Mouse (Mus musculus) brain, embryonic 14.5 days (tissue): ENCODE results near the gene Shisa4.

Experiments used
- CTCF ChIP-seq: fragments of 200-500 bp; IDR thresholded peaks from 2 replicates; pipeline ENCODE4 v1.5.1; 2012; ENCODE audit warnings: inconsistent platforms, mild to moderate bottlenecking, moderate library complexity, borderline replicate concordance; ENCODE audit not compliant: insufficient read depth, insufficient read length; ENCODE audit errors: extremely low read depth
- POLR2A ChIP-seq: fragments of 200-500 bp; IDR thresholded peaks from 2 replicates; pipeline ENCODE4 v1.6.1; 2012; ENCODE audit warnings: mild to moderate bottlenecking, inconsistent platforms, borderline replicate concordance; ENCODE audit not compliant: poor library complexity, insufficient read depth, insufficient read length, severe bottlenecking; ENCODE audit errors: extremely low read depth

DNA sequence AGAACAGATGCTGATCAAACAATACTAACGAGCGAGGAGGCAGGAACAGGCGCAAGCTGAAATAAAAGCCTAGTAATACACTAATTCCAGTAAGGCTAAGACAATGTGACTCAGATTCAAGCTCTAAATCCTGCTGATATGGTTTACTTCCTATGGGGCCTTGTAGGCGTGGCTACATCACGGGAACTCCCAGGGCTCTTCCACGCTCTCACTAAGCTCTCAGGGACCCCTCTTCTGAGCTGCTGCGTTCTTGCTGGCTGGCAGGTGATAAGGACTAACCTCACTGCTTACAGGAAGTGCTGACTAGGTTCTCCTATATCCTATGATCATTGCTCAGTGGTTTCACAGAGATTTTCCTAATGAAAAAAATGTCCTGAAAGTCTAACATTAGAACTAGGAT is 30.3 kb upstream of the Shisa4 start:
- TF ChIP-seq CTCF: no peak
- TF ChIP-seq POLR2A: no peak
